In the genomic region with DNA sequence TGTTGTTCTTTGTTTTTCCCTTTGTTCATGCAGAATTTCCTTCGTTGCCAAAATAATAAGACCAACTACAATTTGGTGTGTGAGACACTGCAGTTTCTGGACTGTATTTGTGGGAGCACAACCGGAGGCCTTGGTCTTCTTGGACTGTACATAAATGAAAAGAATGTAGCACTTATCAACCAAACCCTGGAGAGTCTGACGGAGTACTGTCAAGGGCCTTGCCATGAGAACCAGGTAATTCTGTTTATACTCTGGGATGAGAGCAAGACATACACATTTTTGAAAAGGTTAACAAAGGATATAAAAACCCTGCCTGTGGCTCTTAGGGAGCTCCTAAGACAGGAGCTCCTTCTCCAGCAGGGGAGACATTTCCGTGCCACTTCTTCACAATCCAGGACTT, we compare ENCODE assay signal across 17 mouse cellular contexts.
"Had no signal": no experiment of that assay in that cellular context is flagged by ENCODE, and none has a peak within 500 bp of the region (broad histone marks: within the 10 kb centered on the region; RNA-seq: fewer than 3 reads in every experiment).

No protein-coding gene starts in this region.

- H3K4me3 ChIP-seq: neural tube, embryonic 12.5 days; neural tube, embryonic 13.5 days; neural tube, embryonic 15.5 days; stomach, embryonic 15.5 days had no signal

- H3K4me1 ChIP-seq: neural tube, embryonic 12.5 days; neural tube, embryonic 15.5 days; stomach, embryonic 15.5 days had no signal

- H3K9me3 ChIP-seq: neural tube, embryonic 12.5 days; neural tube, embryonic 13.5 days; neural tube, embryonic 15.5 days; stomach, embryonic 15.5 days had no signal

- H3K27ac ChIP-seq: neural tube, embryonic 12.5 days; neural tube, embryonic 13.5 days; neural tube, embryonic 15.5 days; stomach, embryonic 15.5 days; stomach, postnatal 0 days had no signal

- H3K9ac ChIP-seq: neural tube, embryonic 12.5 days; neural tube, embryonic 13.5 days; neural tube, embryonic 15.5 days; stomach, embryonic 15.5 days had no signal

- H3K27me3 ChIP-seq: neural tube, embryonic 12.5 days; neural tube, embryonic 13.5 days; neural tube, embryonic 15.5 days; stomach, embryonic 15.5 days had no signal

- H3K4me2 ChIP-seq: neural tube, embryonic 12.5 days; neural tube, embryonic 13.5 days; neural tube, embryonic 15.5 days; stomach, embryonic 15.5 days had no signal

- DNase-seq: retina, postnatal 1 day; right cerebral cortex, adult 18-20 months; right cerebral cortex, postnatal 14 days; right cerebral cortex, postnatal 25 days; right cerebral cortex, postnatal 4 days; spleen, adult 18-20 months; thymus, adult 18-20 months; thymus, adult 2 months; thymus, postnatal 14 days; thymus, postnatal 25 days; thymus, postnatal 36 days; thymus, postnatal 4 days had no signal

- H3K36me3 ChIP-seq: neural tube, embryonic 12.5 days; neural tube, embryonic 13.5 days; neural tube, embryonic 15.5 days; stomach, embryonic 15.5 days had no signal
